Mouse (Mus musculus) adipose tissue, adult 10 weeks (tissue): Measurements from ENCODE around the gene Rap1gap2. TPM values are rescaled to one million over a fixed set of nuclear protein-coding genes. Genes with fewer than 3 reads are reported as not detected.

Source experiments
- polyA plus RNA-seq: library from polyadenylated mRNA; stranded (reverse); fragments of 350-450 nt; fragmentation: Illumina TruSeq; extraction: RNeasy Lipid Tissue Mini Kit (QIAGEN cat#74804); gene quantifications from one replicate; pipeline ENCODE4 v1.2.3, GENCODE M21; 2014; ENCODE audit warnings: low read depth, low replicate concordance

Gene Rap1gap2
- 12.1 TPM for polyA plus RNA-seq

GRCm38 (mm10) chr11:74610545-74611176 lies at the start of gene Rap1gap2:
TSS of gene Rap1gap2 (minus strand) at chr11:74610915.

GRCm38 (mm10) chr11:74649095-74649646 lies 38.5 kb upstream of the Rap1gap2 start, which contains the start of gene Cluh:
TSS of gene Cluh (plus strand) at chr11:74649495.

GRCm38 (mm10) chr11:74619201-74619955 lies 8.7 kb upstream of the Rap1gap2 start, which contains the start of gene Ccdc92b:
TSS of gene Ccdc92b (plus strand) at chr11:74619605.

GRCm38 (mm10) chr11:74361769-74362168 lies 248.9 kb downstream of the Rap1gap2 start, which contains the start of gene Olfr412:
TSS of gene Olfr412 (plus strand) at chr11:74362069.

GRCm38 (mm10) chr11:74352550-74352949 lies 258.2 kb downstream of the Rap1gap2 start, which contains the start of gene Olfr411:
TSS of gene Olfr411 (minus strand) at chr11:74352650.

GRCm38 (mm10) chr11:74337931-74338330 lies 272.8 kb downstream of the Rap1gap2 start, which contains the start of gene Olfr410:
TSS of gene Olfr410 (minus strand) at chr11:74338031.

Other genes starting within 250 kb of the Rap1gap2 start
- not detected for gene Olfr412, start 248.8 kb downstream of the Rap1gap2 start, polyA plus RNA-seq
- 0.93 TPM for gene Ccdc92b, start 8.7 kb upstream of the Rap1gap2 start, polyA plus RNA-seq
- gene Cluh, start 38.6 kb upstream of the Rap1gap2 start, polyA plus RNA-seq = 66.1 TPM
- gene Pafah1b1, start 113.8 kb upstream of the Rap1gap2 start, polyA plus RNA-seq = 63.9 TPM
- gene Mettl16, start 159.9 kb upstream of the Rap1gap2 start, polyA plus RNA-seq = 15.0 TPM
- gene Mnt, start 220.0 kb upstream of the Rap1gap2 start, polyA plus RNA-seq = 19.1 TPM